Mouse (Mus musculus) left cerebral cortex, postnatal 4 days (tissue): Measurements from ENCODE around the gene Med25. TPM values are rescaled to one million over a fixed set of nuclear protein-coding genes. Genes with fewer than 3 reads are reported as not detected.
A peak's percentile ranks its signal among the peaks of the same experiment; 100 is the strongest.

Experiments used
- DNase-seq: peaks from one replicate; pipeline ENCODE4 v3.0.0-alpha.2; 2022
- intact Hi-C: fragments of 180-260 bp; cut with DNase I; formaldehyde crosslinking; loops from one replicate; pipeline ENCODE4 v1.15.1; 2025
- total RNA-seq, 2 experiments: library from RNA; stranded (reverse); gene quantifications; 2 replicates each; pipeline ENCODE4 v1.2.3; 2021

Med25 gene
- total RNA-seq, 2 experiments from 2014 or later: 117 to 122 TPM

- intact Hi-C loops: no loop called here
- DNase-seq: no peak
These were observed 27.6 kb downstream of the Med25 start for GRCm38 (mm10) chr7:44864595-44865542.

- DNase-seq: no peak
- intact Hi-C loops: no loop called here
These were observed 28.5 kb downstream of the Med25 start for GRCm38 (mm10) chr7:44863982-44864494.

GRCm38 (mm10) chr7:44863210-44863609 lies 29.3 kb downstream of the Med25 start:
- DNase-seq: no peak
- intact Hi-C loops: no loop called here

- DNase-seq: no peak
- intact Hi-C loops: no loop called here
These were observed 30.1 kb downstream of the Med25 start for GRCm38 (mm10) chr7:44862434-44862833.

- intact Hi-C loops: no loop called here
- peak; percentile 32 for DNase-seq
These were observed 31.1 kb downstream of the Med25 start for GRCm38 (mm10) chr7:44861429-44861816.

- intact Hi-C loops: no loop called here
- peak; percentile 86 for DNase-seq
These were observed 31.7 kb downstream of the Med25 start for GRCm38 (mm10) chr7:44860576-44861428.

- intact Hi-C loops: no loop called here
- DNase-seq: no peak
These were observed 32.6 kb downstream of the Med25 start for GRCm38 (mm10) chr7:44859896-44860295.

- intact Hi-C loops: no loop called here
- DNase-seq: no peak
These were observed 34.6 kb downstream of the Med25 start for GRCm38 (mm10) chr7:44857905-44858304.

- intact Hi-C loops: no loop called here
- DNase-seq: peak; percentile 83
These were observed 35.4 kb downstream of the Med25 start, which contains the start of gene Pnkp for GRCm38 (mm10) chr7:44857042-44857552. Gene Pnkp (plus strand): TSS chr7:44857139.

- DNase-seq: no peak
- intact Hi-C loops: no loop called here
These were observed 36.1 kb downstream of the Med25 start for GRCm38 (mm10) chr7:44856265-44856916.

- intact Hi-C loops: no loop called here
- DNase-seq: no peak
These were observed 37.5 kb downstream of the Med25 start for GRCm38 (mm10) chr7:44855036-44855435.

GRCm38 (mm10) chr7:44854356-44855031 lies 38.0 kb downstream of the Med25 start:
- intact Hi-C loops: no loop called here

GRCm38 (mm10) chr7:44853596-44854355 lies 38.7 kb downstream of the Med25 start:
- intact Hi-C loops: no loop called here
- DNase-seq: no peak

More at GRCm38 (mm10) chr7:44854356-44855031, 38.0 kb downstream of the Med25 start:
- peak; percentile 81 for DNase-seq

GRCm38 (mm10) chr7:44853065-44853464 lies 39.4 kb downstream of the Med25 start:
- DNase-seq: no peak
- intact Hi-C loops: no loop called here

- no peak for DNase-seq
- intact Hi-C loops: no loop called here
These were observed 40.1 kb downstream of the Med25 start for GRCm38 (mm10) chr7:44852259-44853027.

- no peak for DNase-seq
These were observed 40.8 kb downstream of the Med25 start for GRCm38 (mm10) chr7:44851625-44852234.

GRCm38 (mm10) chr7:44850789-44851624 lies 41.5 kb downstream of the Med25 start:
- no peak for DNase-seq
- intact Hi-C loops: no loop called here

More at GRCm38 (mm10) chr7:44851625-44852234, 40.8 kb downstream of the Med25 start:
- intact Hi-C loops: no loop called here
